Mouse (Mus musculus) urinary bladder, postnatal 36 days (tissue): ENCODE data around the gene Slc31a1.

Source experiments
- DNase-seq, 2 experiments: peaks; one replicate each; pipeline ENCODE4 v3.0.0; 2022; ENCODE audit warnings: low spot score in 2 of 2, mixed read lengths in 1 of 2

Slc31a1 gene

GRCm38 (mm10) chr4:62362437-62362836 lies 1.9 kb downstream of the Slc31a1 start:
- no peak for DNase-seq

GRCm38 (mm10) chr4:62364299-62364698 lies 3.8 kb downstream of the Slc31a1 start:
- no peak for DNase-seq

GRCm38 (mm10) chr4:62366291-62366690 lies 5.8 kb downstream of the Slc31a1 start:
- no peak for DNase-seq

- no peak for DNase-seq
Observed at GRCm38 (mm10) chr4:62367586-62367985, 7.1 kb downstream of the Slc31a1 start.

GRCm38 (mm10) chr4:62369091-62369490 lies 8.6 kb downstream of the Slc31a1 start:
- no peak for DNase-seq

GRCm38 (mm10) chr4:62372410-62372809 lies 11.9 kb downstream of the Slc31a1 start:
- DNase-seq = no peak

- DNase-seq = no peak
Observed at GRCm38 (mm10) chr4:62372818-62373520, 12.4 kb downstream of the Slc31a1 start.

- DNase-seq = no peak
Observed at GRCm38 (mm10) chr4:62373668-62374067, 13.1 kb downstream of the Slc31a1 start.

- no peak for DNase-seq
Observed at GRCm38 (mm10) chr4:62374342-62374741, 13.8 kb downstream of the Slc31a1 start.

GRCm38 (mm10) chr4:62376123-62376522 lies 15.6 kb downstream of the Slc31a1 start:
- DNase-seq = no peak

GRCm38 (mm10) chr4:62379724-62380381 lies 19.3 kb downstream of the Slc31a1 start:
- no peak for DNase-seq

- no peak for DNase-seq
Observed at GRCm38 (mm10) chr4:62383207-62383606, 22.7 kb downstream of the Slc31a1 start.

- DNase-seq = no peak
Observed at GRCm38 (mm10) chr4:62383752-62384151, 23.2 kb downstream of the Slc31a1 start.

- no peak for DNase-seq
Observed at GRCm38 (mm10) chr4:62384159-62384558, 23.6 kb downstream of the Slc31a1 start.

GRCm38 (mm10) chr4:62385439-62385838 lies 24.9 kb downstream of the Slc31a1 start:
- DNase-seq = no peak

- no peak for DNase-seq
Observed at GRCm38 (mm10) chr4:62389592-62390512, 29.3 kb downstream of the Slc31a1 start.

GRCm38 (mm10) chr4:62391892-62392291 lies 31.4 kb downstream of the Slc31a1 start:
- no peak for DNase-seq

GRCm38 (mm10) chr4:62393459-62393858 lies 32.9 kb downstream of the Slc31a1 start:
- DNase-seq = no peak

- DNase-seq = no peak
Observed at GRCm38 (mm10) chr4:62395806-62396205, 35.3 kb downstream of the Slc31a1 start.

- DNase-seq = no peak
Observed at GRCm38 (mm10) chr4:62397616-62398365, 37.3 kb downstream of the Slc31a1 start.

- peak in 1 of 2 experiments; percentile 7 for DNase-seq
Observed at GRCm38 (mm10) chr4:62398956-62399355, 38.4 kb downstream of the Slc31a1 start.

- no peak for DNase-seq
Observed at GRCm38 (mm10) chr4:62406133-62406532, 45.6 kb downstream of the Slc31a1 start.
